Mouse (Mus musculus): Measurements from ENCODE around the gene Krt27.

DNA sequence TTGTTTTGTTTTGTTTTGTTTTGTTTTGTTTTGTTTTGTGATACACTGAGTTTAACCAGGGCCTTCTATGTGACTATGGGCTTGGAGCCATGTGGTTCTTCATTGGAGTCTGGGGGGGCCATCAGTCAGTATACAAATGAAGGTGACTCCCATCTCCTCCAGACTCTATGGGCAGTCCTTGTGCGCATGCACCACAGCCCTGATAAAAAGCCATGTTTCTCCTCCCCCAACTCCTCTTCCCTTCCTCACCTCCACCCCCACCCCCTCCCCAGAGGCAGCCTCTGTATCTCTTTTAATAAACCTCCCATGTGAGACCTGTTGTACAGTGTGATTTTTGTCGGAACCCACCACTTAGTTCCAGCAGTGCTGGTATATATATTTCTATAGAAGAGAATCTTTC lies 45.8 kb upstream of the Krt27 start:
- TF ChIP-seq CTCF (conservative IDR thresholded peaks at IDR 0.05; ENCODE audit: insufficient read depth, insufficient read length, low read depth, low read length): no peak
- TF ChIP-seq POLR2A (IDR thresholded peaks at IDR 0.05; ENCODE audit: low read depth, low read length): no peak
